Mouse (Mus musculus): ENCODE measurements around the gene Mpst.

The Mpst gene

GRCm38 (mm10) chr15:78436380-78437192 is 30.4 kb downstream of the Mpst start:
- H3K4me3 ChIP-seq (replicated peaks; ENCODE audit: low read length): peak overlapping the region; percentile 72
- H3K27me3 ChIP-seq (ENCODE audit: insufficient read depth, low read length): peaks cover 15% of the 10 kb centered on the region; the same call in 1 of the 2 replicates
- peaks cover 83% of the 10 kb centered on the region for H3K4me1 ChIP-seq (replicated peaks; ENCODE audit: low read depth, low read length)
- no peak for TF ChIP-seq POU5F1 (IDR thresholded peaks at IDR 0.05; ENCODE audit: borderline replicate concordance, low read length)
- no peak for TF ChIP-seq NANOG (IDR thresholded peaks at IDR 0.05; ENCODE audit: borderline replicate concordance, low read length)
- TF ChIP-seq CTCF (conservative IDR thresholded peaks at IDR 0.05; ENCODE audit: low read length): no peak
- no peaks in the 10 kb centered on the region for H3K9me3 ChIP-seq (ENCODE audit: low read length)
- H3K36me3 ChIP-seq (ENCODE audit: insufficient read depth, low read length): peaks cover 43% of the 10 kb centered on the region

GRCm38 (mm10) chr15:78437237-78438017 is 31.2 kb downstream of the Mpst start:
- Histone ChIP-seq H3K36me3 (ENCODE audit: insufficient read depth, low read length) (peaks cover 35% of the 10 kb centered on the region), H3K27me3 (ENCODE audit: insufficient read depth, low read length) (peaks cover 15% of the 10 kb centered on the region; the same call in 1 of the 2 replicates), H3K4me3 (replicated peaks; ENCODE audit: low read length) (peak overlapping the region; percentile 72), H3K4me1 (replicated peaks; ENCODE audit: low read depth, low read length) (peaks cover 81% of the 10 kb centered on the region), H3K9me3 (ENCODE audit: low read length) (no peaks in the 10 kb centered on the region)
- no peak for TF ChIP-seq NANOG (IDR thresholded peaks at IDR 0.05; ENCODE audit: borderline replicate concordance, low read length)
- TF ChIP-seq CTCF (conservative IDR thresholded peaks at IDR 0.05; ENCODE audit: low read length): no peak
- no peak for TF ChIP-seq POU5F1 (IDR thresholded peaks at IDR 0.05; ENCODE audit: borderline replicate concordance, low read length)

- TF ChIP-seq POU5F1 (IDR thresholded peaks at IDR 0.05; ENCODE audit: borderline replicate concordance, low read length) (no peak), NANOG (IDR thresholded peaks at IDR 0.05; ENCODE audit: borderline replicate concordance, low read length) (no peak), CTCF (conservative IDR thresholded peaks at IDR 0.05; ENCODE audit: low read length) (no peak)
These were observed 31.8 kb downstream of the Mpst start for GRCm38 (mm10) chr15:78438018-78438394.

GRCm38 (mm10) chr15:78438505-78438904 is 32.3 kb downstream of the Mpst start:
- peak overlapping the region; percentile 72; the same call in 1 of the 2 replicates for H3K4me3 ChIP-seq (replicated peaks; ENCODE audit: low read length)
- TF ChIP-seq POU5F1 (IDR thresholded peaks at IDR 0.05; ENCODE audit: borderline replicate concordance, low read length) (no peak), NANOG (IDR thresholded peaks at IDR 0.05; ENCODE audit: borderline replicate concordance, low read length) (no peak), CTCF (conservative IDR thresholded peaks at IDR 0.05; ENCODE audit: low read length) (no peak)
- H3K4me1 ChIP-seq (replicated peaks; ENCODE audit: low read depth, low read length): peaks cover 73% of the 10 kb centered on the region
- peaks cover 27% of the 10 kb centered on the region for H3K36me3 ChIP-seq (ENCODE audit: insufficient read depth, low read length)
- H3K27me3 ChIP-seq (ENCODE audit: insufficient read depth, low read length): peaks cover 18% of the 10 kb centered on the region; the same call in 1 of the 2 replicates
- H3K9me3 ChIP-seq (ENCODE audit: low read length): no peaks in the 10 kb centered on the region

More at GRCm38 (mm10) chr15:78438018-78438394, 31.8 kb downstream of the Mpst start:
- Histone ChIP-seq H3K4me1 (replicated peaks; ENCODE audit: low read depth, low read length) (peaks cover 78% of the 10 kb centered on the region), H3K27me3 (ENCODE audit: insufficient read depth, low read length) (peaks cover 15% of the 10 kb centered on the region; the same call in 1 of the 2 replicates), H3K36me3 (ENCODE audit: insufficient read depth, low read length) (peaks cover 32% of the 10 kb centered on the region), H3K4me3 (replicated peaks; ENCODE audit: low read length) (peak overlapping the region; percentile 72), H3K9me3 (ENCODE audit: low read length) (no peaks in the 10 kb centered on the region)

- H3K4me1 ChIP-seq (replicated peaks; ENCODE audit: low read depth, low read length): peaks cover 69% of the 10 kb centered on the region
- peak overlapping the region; percentile 72; the same call in 1 of the 2 replicates for H3K4me3 ChIP-seq (replicated peaks; ENCODE audit: low read length)
- no peaks in the 10 kb centered on the region for H3K9me3 ChIP-seq (ENCODE audit: low read length)
- TF ChIP-seq POU5F1 (IDR thresholded peaks at IDR 0.05; ENCODE audit: borderline replicate concordance, low read length): no peak
- H3K27me3 ChIP-seq (ENCODE audit: insufficient read depth, low read length): peaks cover 23% of the 10 kb centered on the region
- peaks cover 23% of the 10 kb centered on the region for H3K36me3 ChIP-seq (ENCODE audit: insufficient read depth, low read length)
These were observed 32.8 kb downstream of the Mpst start for GRCm38 (mm10) chr15:78438973-78439372.

- H3K9me3 ChIP-seq (ENCODE audit: low read length): no peaks in the 10 kb centered on the region
These were observed 36.0 kb downstream of the Mpst start for GRCm38 (mm10) chr15:78442231-78442630.

GRCm38 (mm10) chr15:78443857-78444256 is 37.6 kb downstream of the Mpst start:
- peaks cover 24% of the 10 kb centered on the region for H3K27me3 ChIP-seq (ENCODE audit: insufficient read depth, low read length)
- peaks cover 37% of the 10 kb centered on the region for H3K4me1 ChIP-seq (replicated peaks; ENCODE audit: low read depth, low read length)
- H3K4me3 ChIP-seq (replicated peaks; ENCODE audit: low read length): no peak overlapping the region
- no peaks in the 10 kb centered on the region for H3K9me3 ChIP-seq (ENCODE audit: low read length)
- no peak for TF ChIP-seq POU5F1 (IDR thresholded peaks at IDR 0.05; ENCODE audit: borderline replicate concordance, low read length)
- TF ChIP-seq NANOG (IDR thresholded peaks at IDR 0.05; ENCODE audit: borderline replicate concordance, low read length): no peak
- TF ChIP-seq CTCF (conservative IDR thresholded peaks at IDR 0.05; ENCODE audit: low read length): no peak
- H3K36me3 ChIP-seq (ENCODE audit: insufficient read depth, low read length): 0 out of 2 replicates have a peak, but pooled peaks cover 4% of the 10 kb centered on the region

More at GRCm38 (mm10) chr15:78442231-78442630, 36.0 kb downstream of the Mpst start:
- Histone ChIP-seq H3K36me3 (ENCODE audit: insufficient read depth, low read length) (0 out of 2 replicates have a peak, but pooled peaks cover 4% of the 10 kb centered on the region), H3K4me3 (replicated peaks; ENCODE audit: low read length) (0 out of 2 replicates have a peak overlapping the region, but pooled peaks have one; percentile 3), H3K27me3 (ENCODE audit: insufficient read depth, low read length) (peaks cover 24% of the 10 kb centered on the region), H3K4me1 (replicated peaks; ENCODE audit: low read depth, low read length) (peaks cover 41% of the 10 kb centered on the region)
- no peak for TF ChIP-seq NANOG (IDR thresholded peaks at IDR 0.05; ENCODE audit: borderline replicate concordance, low read length)
- TF ChIP-seq CTCF (conservative IDR thresholded peaks at IDR 0.05; ENCODE audit: low read length): no peak
- TF ChIP-seq POU5F1 (IDR thresholded peaks at IDR 0.05; ENCODE audit: borderline replicate concordance, low read length): no peak

GRCm38 (mm10) chr15:78447121-78447520 is 40.9 kb downstream of the Mpst start:
- peaks cover 18% of the 10 kb centered on the region for H3K27me3 ChIP-seq (ENCODE audit: insufficient read depth, low read length)
- H3K4me1 ChIP-seq (replicated peaks; ENCODE audit: low read depth, low read length): peaks cover 52% of the 10 kb centered on the region
- no peaks in the 10 kb centered on the region for H3K9me3 ChIP-seq (ENCODE audit: low read length)
- TF ChIP-seq CTCF (conservative IDR thresholded peaks at IDR 0.05; ENCODE audit: low read length) (no peak), NANOG (IDR thresholded peaks at IDR 0.05; ENCODE audit: borderline replicate concordance, low read length) (no peak), POU5F1 (IDR thresholded peaks at IDR 0.05; ENCODE audit: borderline replicate concordance, low read length) (no peak)
- no peaks in the 10 kb centered on the region for H3K36me3 ChIP-seq (ENCODE audit: insufficient read depth, low read length)
- no peak overlapping the region for H3K4me3 ChIP-seq (replicated peaks; ENCODE audit: low read length)

Measured in E14TG2a.4 (cell line).